Mouse (Mus musculus) kidney, embryonic 15.5 days (tissue): ENCODE results near the gene Jmjd1c. TPM values are rescaled to one million over a fixed set of nuclear protein-coding genes. Genes with fewer than 3 reads are reported as not detected.
A peak's percentile ranks its signal among the peaks of the same experiment; 100 is the strongest.

Source experiments
- ATAC-seq: fragments of 200-750 bp; cut with Nextera tagmentation; replicated peaks from 2 replicates; pipeline ENCODE4 v1.8.0; 2017; ENCODE audit warnings: moderate TSS enrichment; ENCODE audit not compliant: low FRiP score
- H3K27ac ChIP-seq: fragments of 300-500 bp; sonication (generic); 2 replicates; pipeline ENCODE4 v1.5.1; 2015; ENCODE audit warnings: mild to moderate bottlenecking, inconsistent platforms
- H3K27me3 ChIP-seq: fragments of 300-500 bp; sonication (generic); 2 replicates; pipeline ENCODE4 v1.6.1; 2015; ENCODE audit warnings: inconsistent platforms
- H3K36me3 ChIP-seq: fragments of 300-500 bp; sonication (generic); 2 replicates; pipeline ENCODE4 v1.6.1; 2015; ENCODE audit warnings: inconsistent platforms
- H3K4me1 ChIP-seq: fragments of 300-500 bp; sonication (generic); 2 replicates; pipeline ENCODE4 v1.6.1; 2015; ENCODE audit warnings: inconsistent platforms
- H3K4me2 ChIP-seq: fragments of 300-500 bp; sonication (generic); 2 replicates; pipeline ENCODE4 v1.6.1; 2015; ENCODE audit warnings: moderate library complexity, mild to moderate bottlenecking, inconsistent platforms
- H3K4me3 ChIP-seq: fragments of 300-500 bp; sonication (generic); replicated peaks from 2 replicates; pipeline ENCODE4 v1.5.1; 2015; ENCODE audit warnings: mild to moderate bottlenecking, inconsistent platforms
- H3K9ac ChIP-seq: fragments of 300-500 bp; sonication (generic); 2 replicates; pipeline ENCODE4 v1.6.1; 2015; ENCODE audit warnings: mild to moderate bottlenecking, inconsistent platforms
- H3K9me3 ChIP-seq: fragments of 300-500 bp; sonication (generic); replicated peaks from 2 replicates; pipeline ENCODE4 v1.6.1; 2016; ENCODE audit warnings: inconsistent platforms
- WGBS: fragments of 180-500 bp; shearing (Covaris S2); methylation state at CpG from one replicate; pipeline ENCODE4 v1.1.7; 2015; ENCODE audit warnings: mixed read lengths; 5-methylcytosine and 5-hydroxymethylcytosine counted together
- polyA plus RNA-seq: library from polyadenylated mRNA; unstranded; fragments of >200 nt; fragmentation: Nextera tagmentation; extraction: Ambion mirVana; gene quantifications from 2 replicates; pipeline ENCODE4 v1.2.1, GENCODE M21; 2015

Jmjd1c gene
- polyA plus RNA-seq, 1 experiment from 2014 or later, result 42.6 TPM

DNA sequence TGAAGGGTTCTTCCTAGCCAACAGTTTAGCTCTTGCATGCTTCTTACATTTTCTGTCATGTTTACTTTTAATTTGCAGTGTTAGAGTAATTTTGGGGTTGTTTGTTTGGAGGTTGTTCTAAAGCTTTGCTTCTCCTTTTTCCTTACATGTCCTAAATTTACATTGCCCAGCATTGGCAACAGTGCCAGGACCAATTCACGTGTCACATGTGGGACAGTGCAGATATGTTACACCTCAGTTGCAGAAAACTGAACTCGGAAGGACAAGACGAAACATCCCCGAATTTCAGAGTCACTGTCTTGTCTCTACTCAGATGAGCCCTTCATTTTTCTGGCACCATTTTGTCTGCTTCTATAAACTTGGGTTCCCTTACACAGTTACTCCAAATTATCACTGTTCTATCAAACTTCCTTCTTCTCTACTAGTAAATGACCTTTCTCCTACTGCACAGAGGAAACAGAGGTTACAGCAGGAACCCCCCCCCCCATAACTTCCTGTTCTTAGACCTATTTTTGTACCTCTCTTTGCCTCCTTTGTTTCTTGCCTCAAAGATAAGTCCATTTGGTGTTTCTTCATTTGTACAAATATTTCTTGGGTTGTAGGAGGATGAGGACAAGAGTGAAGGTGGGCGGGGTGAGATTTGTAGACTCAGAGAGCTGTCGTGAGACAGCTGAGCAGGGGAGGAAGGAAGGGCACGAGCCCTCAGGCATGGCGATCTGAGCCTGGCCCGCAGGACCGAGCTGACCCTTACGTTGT, 108.9 kb downstream of the Jmjd1c start:
- 78% methylated on average over 11 of the region's 11 CpGs for WGBS
- no peak for ATAC-seq
- peak overlapping the region; percentile 58; the same call in 1 of the 2 replicates for H3K27ac ChIP-seq
- no peaks in the 10 kb centered on the region for H3K36me3 ChIP-seq
- H3K4me1 ChIP-seq, result peaks cover 4% of the 10 kb centered on the region
- no peaks in the 10 kb centered on the region for H3K27me3 ChIP-seq
- no peaks in the 10 kb centered on the region for H3K9me3 ChIP-seq
- no peak overlapping the region for H3K4me2 ChIP-seq
- H3K9ac ChIP-seq, result no peak overlapping the region
- no peak overlapping the region for H3K4me3 ChIP-seq

GRCm38 (mm10) chr10:67207931-67208330, 112.0 kb downstream of the Jmjd1c start:
- Histone ChIP-seq H3K9ac (no peak overlapping the region), H3K9me3 (no peaks in the 10 kb centered on the region), H3K4me1 (peaks cover 10% of the 10 kb centered on the region), H3K36me3 (no peaks in the 10 kb centered on the region), H3K27ac (no peak overlapping the region), H3K27me3 (no peaks in the 10 kb centered on the region), H3K4me2 (no peak overlapping the region), H3K4me3 (no peak overlapping the region)
- WGBS, result 88% methylated on average over 2 of the region's 2 CpGs
- ATAC-seq, result no peak

DNA sequence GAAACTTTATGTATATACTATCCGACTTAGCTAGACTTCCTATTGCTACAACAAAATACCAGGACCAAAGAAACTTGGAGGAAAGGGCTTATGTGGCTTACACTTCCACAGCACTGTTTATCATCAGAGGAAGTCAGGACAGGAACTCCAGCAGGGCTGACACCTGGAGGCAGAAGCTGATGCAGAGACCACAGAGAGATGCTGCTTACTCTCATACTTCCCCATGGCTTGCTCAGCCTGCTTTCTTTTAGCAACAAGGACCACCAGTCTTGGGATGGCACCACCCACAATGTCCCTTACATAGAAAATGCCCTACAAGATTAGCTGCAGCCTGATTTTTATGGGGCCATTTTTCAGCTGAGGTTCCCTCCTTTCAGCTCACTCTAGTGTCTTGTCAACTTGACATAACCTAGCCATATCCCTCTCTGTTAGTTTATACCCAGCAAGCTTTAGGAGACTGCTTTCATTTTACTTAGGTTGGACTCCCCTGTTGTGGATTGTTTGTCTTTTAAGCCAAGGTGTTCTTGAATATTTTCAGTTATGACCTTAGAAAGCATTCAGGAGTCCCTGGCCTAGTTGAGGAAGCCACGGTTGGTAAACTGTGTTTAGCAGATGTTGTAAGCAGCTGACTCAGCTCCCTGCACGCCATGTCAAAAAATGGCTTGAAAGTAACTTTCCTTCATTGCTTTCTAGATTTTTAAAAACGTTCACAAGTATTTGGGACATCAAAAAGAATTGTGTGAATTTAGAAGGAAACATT, 114.2 kb downstream of the Jmjd1c start:
- H3K27ac ChIP-seq, result no peak overlapping the region

GRCm38 (mm10) chr10:67212031-67212430, 116.1 kb downstream of the Jmjd1c start:
- H3K4me2 ChIP-seq, result no peak overlapping the region
- H3K36me3 ChIP-seq, result peaks cover 2% of the 10 kb centered on the region
- no peaks in the 10 kb centered on the region for H3K27me3 ChIP-seq
- no peak overlapping the region for H3K27ac ChIP-seq
- peaks cover 6% of the 10 kb centered on the region for H3K4me1 ChIP-seq
- H3K9ac ChIP-seq, result no peak overlapping the region
- H3K9me3 ChIP-seq, result no peaks in the 10 kb centered on the region
- ATAC-seq, result peak; percentile 54
- no peak overlapping the region for H3K4me3 ChIP-seq
- 79% methylated on average over 5 of the region's 5 CpGs for WGBS

More for the DNA sequence above, 114.2 kb downstream of the Jmjd1c start:
- WGBS, result 73% methylated on average over 4 of the region's 4 CpGs
- ATAC-seq, result no peak
- H3K9me3 ChIP-seq, result no peaks in the 10 kb centered on the region
- H3K4me1 ChIP-seq, result peaks cover 6% of the 10 kb centered on the region
- H3K4me3 ChIP-seq, result no peak overlapping the region
- H3K9ac ChIP-seq, result no peak overlapping the region
- no peak overlapping the region for H3K4me2 ChIP-seq
- H3K27me3 ChIP-seq, result no peaks in the 10 kb centered on the region
- H3K36me3 ChIP-seq, result no peaks in the 10 kb centered on the region

- no peak overlapping the region for H3K4me3 ChIP-seq
- peaks cover 15% of the 10 kb centered on the region for H3K36me3 ChIP-seq
- no peak for ATAC-seq
- peaks cover 6% of the 10 kb centered on the region for H3K4me1 ChIP-seq
- H3K27me3 ChIP-seq, result no peaks in the 10 kb centered on the region
- no peak overlapping the region for H3K4me2 ChIP-seq
- 37% methylated on average over 1 of the region's 1 CpGs for WGBS
- H3K27ac ChIP-seq, result no peak overlapping the region
- no peak overlapping the region for H3K9ac ChIP-seq
- H3K9me3 ChIP-seq, result no peaks in the 10 kb centered on the region
Measured at GRCm38 (mm10) chr10:67213720-67214119, 117.8 kb downstream of the Jmjd1c start.

- ATAC-seq, result no peak
- Histone ChIP-seq H3K27me3 (no peaks in the 10 kb centered on the region), H3K9me3 (no peaks in the 10 kb centered on the region), H3K9ac (no peak overlapping the region), H3K4me1 (peaks cover 3% of the 10 kb centered on the region), H3K4me3 (no peak overlapping the region), H3K27ac (no peak overlapping the region), H3K36me3 (peaks cover 29% of the 10 kb centered on the region), H3K4me2 (no peak overlapping the region)
- WGBS, result 79% methylated on average over 4 of the region's 4 CpGs
Measured at GRCm38 (mm10) chr10:67215133-67215532, 119.2 kb downstream of the Jmjd1c start.

DNA sequence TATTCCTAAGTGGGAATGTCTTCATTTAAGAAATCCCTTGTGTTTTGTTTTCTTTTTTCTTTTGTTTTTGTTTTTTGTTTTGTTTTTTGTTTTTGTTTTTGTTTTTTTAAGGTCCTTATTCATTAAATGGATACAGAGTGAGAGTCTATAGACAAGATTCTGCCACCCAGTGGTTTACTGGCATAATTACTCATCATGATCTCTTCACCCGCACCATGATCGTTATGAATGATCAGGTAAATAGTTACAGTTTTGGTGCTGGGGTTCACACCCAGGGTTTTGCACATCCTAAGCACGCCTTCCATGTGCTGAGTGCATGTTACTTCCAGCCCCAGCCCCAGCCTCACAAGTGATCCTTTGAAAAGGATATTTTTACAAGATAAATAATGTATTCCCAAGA, 120.9 kb downstream of the Jmjd1c start:
- no peaks in the 10 kb centered on the region for H3K27me3 ChIP-seq
- WGBS, result 82% methylated on average over 3 of the region's 3 CpGs
- no peak overlapping the region for H3K27ac ChIP-seq
- H3K36me3 ChIP-seq, result peaks cover 45% of the 10 kb centered on the region
- H3K4me1 ChIP-seq, result peaks cover 4% of the 10 kb centered on the region; the same call in 1 of the 2 replicates
- H3K9ac ChIP-seq, result no peak overlapping the region
- no peaks in the 10 kb centered on the region for H3K9me3 ChIP-seq
- H3K4me2 ChIP-seq, result no peak overlapping the region
- H3K4me3 ChIP-seq, result no peak overlapping the region
- ATAC-seq, result no peak

GRCm38 (mm10) chr10:67218873-67219565, 123.1 kb downstream of the Jmjd1c start:
- no peak for ATAC-seq
- 88% methylated on average over 18 of the region's 18 CpGs for WGBS
- H3K27ac ChIP-seq, result no peak overlapping the region
- H3K9ac ChIP-seq, result no peak overlapping the region
- no peaks in the 10 kb centered on the region for H3K9me3 ChIP-seq
- no peak overlapping the region for H3K4me2 ChIP-seq
- peaks cover 53% of the 10 kb centered on the region for H3K36me3 ChIP-seq
- no peak overlapping the region for H3K4me3 ChIP-seq
- no peaks in the 10 kb centered on the region for H3K27me3 ChIP-seq
- H3K4me1 ChIP-seq, result peaks cover 4% of the 10 kb centered on the region; the same call in 1 of the 2 replicates

DNA sequence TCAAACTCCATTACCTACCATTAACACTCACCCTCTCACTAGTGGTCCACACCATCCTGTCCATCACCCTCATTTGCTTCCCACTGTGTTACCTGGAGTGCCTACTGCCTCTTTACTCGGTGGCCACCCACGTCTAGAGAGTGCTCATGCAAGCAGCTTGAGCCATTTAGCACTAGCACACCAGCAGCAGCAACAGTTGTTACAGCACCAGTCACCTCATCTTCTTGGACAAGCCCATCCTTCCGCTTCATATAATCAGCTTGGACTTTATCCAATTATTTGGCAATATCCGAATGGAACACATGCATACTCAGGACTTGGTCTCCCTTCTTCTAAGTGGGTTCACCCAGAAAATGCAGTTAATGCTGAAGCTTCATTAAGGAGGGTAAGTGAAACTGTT, 124.3 kb downstream of the Jmjd1c start:
- H3K4me3 ChIP-seq, result no peak overlapping the region
- no peaks in the 10 kb centered on the region for H3K27me3 ChIP-seq
- no peaks in the 10 kb centered on the region for H3K9me3 ChIP-seq
- no peak overlapping the region for H3K4me2 ChIP-seq
- H3K4me1 ChIP-seq, result peaks cover 4% of the 10 kb centered on the region; the same call in 1 of the 2 replicates
- no peak overlapping the region for H3K9ac ChIP-seq
- WGBS, result 86% methylated on average over 4 of the region's 4 CpGs
- ATAC-seq, result no peak
- H3K36me3 ChIP-seq, result peaks cover 64% of the 10 kb centered on the region
- no peak overlapping the region for H3K27ac ChIP-seq

GRCm38 (mm10) chr10:67221284-67221683, 125.4 kb downstream of the Jmjd1c start:
- H3K9ac ChIP-seq, result no peak overlapping the region
- no peaks in the 10 kb centered on the region for H3K9me3 ChIP-seq
- peaks cover 74% of the 10 kb centered on the region for H3K36me3 ChIP-seq
- H3K4me2 ChIP-seq, result no peak overlapping the region
- H3K4me3 ChIP-seq, result no peak overlapping the region
- ATAC-seq, result 0 out of 2 replicates have a peak, but pooled peaks have one; percentile 46
- 46% methylated on average over 5 of the region's 5 CpGs for WGBS
- H3K27ac ChIP-seq, result no peak overlapping the region
- no peaks in the 10 kb centered on the region for H3K27me3 ChIP-seq
- peaks cover 4% of the 10 kb centered on the region; the same call in 1 of the 2 replicates for H3K4me1 ChIP-seq

DNA sequence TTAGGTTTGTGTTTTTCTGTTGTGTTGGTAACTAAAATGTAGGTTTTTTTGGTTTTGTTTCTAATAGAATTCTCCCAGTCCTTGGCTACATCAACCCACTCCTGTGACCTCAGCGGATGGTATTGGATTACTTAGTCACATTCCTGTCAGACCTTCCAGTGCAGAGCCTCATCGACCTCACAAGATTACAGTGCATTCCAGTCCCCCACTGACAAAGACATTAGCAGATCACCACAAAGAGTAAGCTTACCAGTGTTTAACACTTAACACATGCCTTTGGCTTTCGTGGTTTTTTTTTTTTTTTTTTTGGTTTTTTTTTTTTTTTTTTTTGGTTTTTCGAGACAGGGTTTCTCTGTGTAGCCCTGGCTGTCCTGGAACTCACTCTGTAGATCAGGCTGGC, 128.0 kb downstream of the Jmjd1c start:
- Histone ChIP-seq H3K4me3 (no peak overlapping the region), H3K27ac (no peak overlapping the region), H3K4me2 (no peak overlapping the region), H3K9ac (no peak overlapping the region), H3K4me1 (peaks cover 4% of the 10 kb centered on the region; the same call in 1 of the 2 replicates), H3K36me3 (peaks cover 77% of the 10 kb centered on the region), H3K9me3 (no peaks in the 10 kb centered on the region), H3K27me3 (no peaks in the 10 kb centered on the region)
- WGBS, result 58% methylated on average over 3 of the region's 4 CpGs
- ATAC-seq, result no peak

DNA sequence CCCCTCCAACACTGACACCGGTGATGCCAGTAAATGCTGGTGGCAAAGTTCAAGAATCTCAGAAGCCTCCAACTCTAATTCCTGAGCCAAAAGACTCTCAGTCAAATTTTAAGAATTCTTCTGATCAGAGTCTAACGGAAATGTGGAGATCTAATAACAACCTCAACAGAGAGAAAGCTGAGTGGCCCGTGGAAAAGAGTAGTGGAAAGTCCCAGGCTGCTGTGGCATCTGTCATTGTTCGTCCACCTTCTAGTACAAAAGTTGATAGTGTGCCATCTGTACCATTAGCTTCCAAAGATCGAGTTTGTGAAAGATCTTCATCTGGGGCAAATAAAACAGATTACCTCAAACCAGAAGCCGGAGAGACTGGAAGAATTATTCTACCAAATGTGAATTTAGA, 129.6 kb downstream of the Jmjd1c start:
- Histone ChIP-seq H3K27ac (no peak overlapping the region), H3K27me3 (no peaks in the 10 kb centered on the region), H3K9ac (no peak overlapping the region), H3K4me3 (no peak overlapping the region), H3K9me3 (no peaks in the 10 kb centered on the region), H3K4me1 (peaks cover 4% of the 10 kb centered on the region; the same call in 1 of the 2 replicates), H3K36me3 (peaks cover 73% of the 10 kb centered on the region), H3K4me2 (no peak overlapping the region)
- WGBS, result 87% methylated on average over 6 of the region's 6 CpGs
- no peak for ATAC-seq
